Mouse (Mus musculus) hindbrain, embryonic 14.5 days (tissue): ENCODE measurements around the gene Myo1g. TPM values are rescaled to one million over a fixed set of nuclear protein-coding genes. Genes with fewer than 3 reads are reported as not detected.

Source experiments
- ATAC-seq: fragments of 200-750 bp; cut with Nextera tagmentation; 2 replicates; pipeline ENCODE4 v1.8.0; 2017; ENCODE audit warnings: moderate number of reproducible peaks, mild to moderate bottlenecking, moderate TSS enrichment, moderate library complexity; ENCODE audit not compliant: low FRiP score
- DNase-seq: peaks from one replicate; pipeline ENCODE4 v3.0.0-alpha.2; 2015; ENCODE audit warnings: low spot score
- H3K27ac ChIP-seq: fragments of 300-500 bp; sonication (generic); 2 replicates; pipeline ENCODE4 v1.5.1; 2014; ENCODE audit warnings: mild to moderate bottlenecking, moderate library complexity
- H3K27me3 ChIP-seq: fragments of 300-500 bp; sonication (generic); 2 replicates; pipeline ENCODE4 v1.6.1; 2014; ENCODE audit warnings: mild to moderate bottlenecking, low read length, mixed read lengths; ENCODE audit not compliant: control insufficient read depth, insufficient read depth
- H3K36me3 ChIP-seq: fragments of 300-500 bp; sonication (generic); replicated peaks from 2 replicates; pipeline ENCODE4 v1.6.1; 2014; ENCODE audit not compliant: control insufficient read depth, insufficient read depth
- H3K4me1 ChIP-seq: fragments of 300-500 bp; sonication (generic); replicated peaks from 2 replicates; pipeline ENCODE4 v1.6.1; 2014; ENCODE audit warnings: antibody characterized with exemption, low read length, mixed read lengths; ENCODE audit not compliant: control insufficient read depth, insufficient read depth
- H3K4me2 ChIP-seq: fragments of 300-500 bp; sonication (generic); replicated peaks from 2 replicates; pipeline ENCODE4 v1.6.1; 2014; ENCODE audit warnings: mild to moderate bottlenecking, moderate library complexity
- H3K4me3 ChIP-seq: fragments of 300-500 bp; sonication (generic); replicated peaks from 2 replicates; pipeline ENCODE4 v1.5.1; 2014; ENCODE audit warnings: mild to moderate bottlenecking, low read length
- H3K9ac ChIP-seq: fragments of 300-500 bp; sonication (generic); 2 replicates; pipeline ENCODE4 v1.6.1; 2014
- H3K9me3 ChIP-seq: fragments of 300-500 bp; sonication (generic); 2 replicates; pipeline ENCODE4 v1.6.1; 2016; ENCODE audit warnings: low read length; ENCODE audit not compliant: control insufficient read depth
- WGBS: fragments of 180-500 bp; shearing (Covaris S2); extraction: QIAGEN DNeasy Blood & Tissue Kit; methylation state at CpG from one replicate; pipeline ENCODE4 v1.1.7; 2014; 5-methylcytosine and 5-hydroxymethylcytosine counted together
- microRNA-seq: library from miRNA; unstranded; fragments of <30 nt; microRNA quantifications from one replicate; pipeline ENCODE4, GENCODE M21; 2016
- polyA plus RNA-seq: library from polyadenylated mRNA; unstranded; fragments of >200 nt; fragmentation: Nextera tagmentation; extraction: Ambion mirVana; gene quantifications from 2 replicates; pipeline ENCODE4 v1.2.1, GENCODE M21; 2014

The Myo1g gene
- polyA plus RNA-seq, 1 experiment from 2014 or later: 0.31 TPM

- no peak for ATAC-seq
- Histone ChIP-seq H3K9ac (peak overlapping the region; percentile 95), H3K27me3 (no peaks in the 10 kb centered on the region), H3K9me3 (no peaks in the 10 kb centered on the region), H3K4me3 (peak overlapping the region; percentile 79), H3K36me3 (peaks cover 13% of the 10 kb centered on the region; the same call in 1 of the 2 replicates), H3K4me1 (peaks cover 46% of the 10 kb centered on the region), H3K27ac (peak overlapping the region; percentile 98), H3K4me2 (peak overlapping the region; percentile 99)
- DNase-seq: no peak
- WGBS: 39% methylated on average over 6 of the region's 6 CpGs
Measured at GRCm38 (mm10) chr11:6474381-6474780, 46.4 kb downstream of the Myo1g start.

GRCm38 (mm10) chr11:6472076-6472475 is 48.7 kb downstream of the Myo1g start:
- no peaks in the 10 kb centered on the region for H3K9me3 ChIP-seq
- peak overlapping the region; percentile 79 for H3K4me3 ChIP-seq
- peak overlapping the region; percentile 99 for H3K4me2 ChIP-seq
- peak overlapping the region; percentile 7; the same call in 1 of the 2 replicates for H3K27ac ChIP-seq
- H3K36me3 ChIP-seq: peaks cover 21% of the 10 kb centered on the region; the same call in 1 of the 2 replicates
- H3K27me3 ChIP-seq: no peaks in the 10 kb centered on the region
- ATAC-seq (no peak), DNase-seq (no peak)
- H3K4me1 ChIP-seq: peaks cover 54% of the 10 kb centered on the region
- peak overlapping the region; percentile 95 for H3K9ac ChIP-seq

- Histone ChIP-seq H3K4me3 (peak overlapping the region; percentile 79), H3K9ac (peak overlapping the region; percentile 95), H3K27ac (peak overlapping the region; percentile 72), H3K4me1 (peaks cover 54% of the 10 kb centered on the region), H3K27me3 (no peaks in the 10 kb centered on the region), H3K9me3 (no peaks in the 10 kb centered on the region), H3K36me3 (peaks cover 27% of the 10 kb centered on the region; the same call in 1 of the 2 replicates), H3K4me2 (peak overlapping the region; percentile 99)
- ATAC-seq (no peak), DNase-seq (no peak)
- 26% methylated on average over 1 of the region's 1 CpGs for WGBS
Measured at GRCm38 (mm10) chr11:6471493-6471892, 49.3 kb downstream of the Myo1g start.

- no peak for ATAC-seq
- Histone ChIP-seq H3K9ac (peak overlapping the region; percentile 95), H3K4me2 (peak overlapping the region; percentile 99), H3K4me3 (peak overlapping the region; percentile 79), H3K4me1 (peaks cover 54% of the 10 kb centered on the region), H3K36me3 (peaks cover 31% of the 10 kb centered on the region), H3K9me3 (no peaks in the 10 kb centered on the region), H3K27me3 (no peaks in the 10 kb centered on the region), H3K27ac (peak overlapping the region; percentile 72)
- DNase-seq: peak; percentile 28
- 51% methylated on average over 2 of the region's 2 CpGs for WGBS
Measured at GRCm38 (mm10) chr11:6471054-6471453, 49.7 kb downstream of the Myo1g start.

- Histone ChIP-seq H3K4me2 (peak overlapping the region; percentile 8), H3K4me1 (peaks cover 43% of the 10 kb centered on the region), H3K4me3 (no peak overlapping the region), H3K36me3 (peaks cover 39% of the 10 kb centered on the region), H3K9ac (no peak overlapping the region), H3K9me3 (no peaks in the 10 kb centered on the region), H3K27me3 (no peaks in the 10 kb centered on the region), H3K27ac (no peak overlapping the region)
- 82% methylated on average over 2 of the region's 2 CpGs for WGBS
- no peak for DNase-seq
- no peak for ATAC-seq
Measured at GRCm38 (mm10) chr11:6468541-6468940, 52.2 kb downstream of the Myo1g start.

GRCm38 (mm10) chr11:6465122-6465521 is 55.6 kb downstream of the Myo1g start:
- no peaks in the 10 kb centered on the region for H3K27me3 ChIP-seq
- DNase-seq (peak; percentile 86), ATAC-seq (peak; percentile 64; the same call in 1 of the 2 replicates)
- peaks cover 13% of the 10 kb centered on the region for H3K4me1 ChIP-seq
- WGBS: 24% methylated on average over 4 of the region's 4 CpGs
- H3K4me2 ChIP-seq: no peak overlapping the region
- no peak overlapping the region for H3K9ac ChIP-seq
- H3K9me3 ChIP-seq: no peaks in the 10 kb centered on the region
- no peak overlapping the region for H3K4me3 ChIP-seq
- H3K27ac ChIP-seq: no peak overlapping the region
- H3K36me3 ChIP-seq: peaks cover 34% of the 10 kb centered on the region

- no peak for DNase-seq
- Histone ChIP-seq H3K4me3 (no peak overlapping the region), H3K36me3 (peaks cover 33% of the 10 kb centered on the region), H3K9me3 (no peaks in the 10 kb centered on the region), H3K4me1 (peaks cover 1% of the 10 kb centered on the region; the same call in 1 of the 2 replicates), H3K27ac (no peak overlapping the region), H3K9ac (no peak overlapping the region), H3K4me2 (no peak overlapping the region), H3K27me3 (no peaks in the 10 kb centered on the region)
- ATAC-seq: no peak
- WGBS: 91% methylated on average over 6 of the region's 6 CpGs
Measured at GRCm38 (mm10) chr11:6463159-6463837, 57.5 kb downstream of the Myo1g start.

Small RNAs within 50 kb of the gene (microRNA-seq; reads per million reads assigned to microRNA genes)
- not detected for gene Gm22123

Other genes starting within 250 kb of the Myo1g start
- 117 and 121 TPM in 2 replicates for gene Tmed4, start 246.1 kb downstream of the Myo1g start, polyA plus RNA-seq
- gene Ogdh, start 229.3 kb downstream of the Myo1g start, polyA plus RNA-seq: 123 and 130 TPM in 2 replicates
- 31.7 and 33.5 TPM in 2 replicates for gene Zmiz2, start 131.9 kb downstream of the Myo1g start, polyA plus RNA-seq
- gene Ppia, start 105.5 kb downstream of the Myo1g start, polyA plus RNA-seq: 4,304 and 4,427 TPM in 2 replicates
- 239 and 249 TPM in 2 replicates for gene H2afv, start 76.5 kb downstream of the Myo1g start, polyA plus RNA-seq
- gene Purb, start 45.0 kb downstream of the Myo1g start, polyA plus RNA-seq: 9.8 and 9.9 TPM in 2 replicates
- 89.0 and 89.4 TPM in 2 replicates for gene Ccm2, start 25.9 kb upstream of the Myo1g start, polyA plus RNA-seq
- gene Nacad, start 85.1 kb upstream of the Myo1g start, polyA plus RNA-seq: 75.2 and 75.9 TPM in 2 replicates
- 25.7 and 26.5 TPM in 2 replicates for gene Tbrg4, start 105.1 kb upstream of the Myo1g start, polyA plus RNA-seq
- gene Wap, start 117.7 kb upstream of the Myo1g start, polyA plus RNA-seq: not detected in 2 replicates
- gene Ramp3, start 137.6 kb upstream of the Myo1g start, polyA plus RNA-seq: 22.1 and 26.7 TPM in 2 replicates